Comparison of ENCODE assay signal across 17 mouse cellular contexts in genomic region chr15:72360049-72360448, GRCm38 (mm10).
A peak's percentile ranks its signal among the peaks of the same experiment; 100 is the strongest.
DNase-seq lines count a peak whose midpoint lies in the region; ATAC-seq and TF ChIP-seq lines count a peak whose summit lies in the region.
"Had no signal": no experiment of that assay in that cellular context is flagged by ENCODE, and none has a peak within 500 bp of the region (broad histone marks: within the 10 kb centered on the region; RNA-seq: fewer than 3 reads in every experiment).

No protein-coding gene starts in this region.

- peak overlapping the region; percentile 9; the same call in 1 of the 2 replicates for H3K27ac ChIP-seq in hindbrain, postnatal 0 days
- no peak overlapping the region for H3K27ac ChIP-seq in hindbrain, embryonic 14.5 days
- peak overlapping the region; percentile 94 for H3K27ac ChIP-seq in cerebellum, adult 2 months (ENCODE audit: insufficient read depth, low read length)
- peak overlapping the region; percentile 47; the same call in 1 of the 2 replicates for H3K27ac ChIP-seq in left cerebral cortex, adult 2 months
- H3K27ac ChIP-seq in kidney, embryonic 16.5 days (ENCODE audit: low read length): no peak overlapping the region
- H3K27ac ChIP-seq: embryonic facial prominence, embryonic 10.5 days; intestine, embryonic 15.5 days; liver, embryonic 14.5 days; neural tube, embryonic 13.5 days had no signal

- DNase-seq in hindbrain, postnatal 0 days (ENCODE audit: low spot score): peak; percentile 65
- no peak for DNase-seq in hindbrain, embryonic 14.5 days (ENCODE audit: low spot score)
- peak; percentile 95 for DNase-seq in brain, adult 2 months (ENCODE audit: low read depth, low spot score)
- peak; percentile 74 to 90 for DNase-seq in cerebellum, adult 2 months
- DNase-seq in left cerebral cortex, adult 2 months (ENCODE audit: extremely low spot score in 1 of 2, low spot score in 2 of 2): peak; percentile 14 to 16
- DNase-seq in kidney, adult 8-10 months: no peak
- DNase-seq in heart, adult 11 months: no peak
- DNase-seq: B cell, adult 2 months; heart, postnatal 14 days; kidney, postnatal 14 days; lung, postnatal 36 days; thymus, adult 18-20 months had no signal

- intact Hi-C loops in left cerebral cortex, adult 2 months (cut with DNase I): no loop called here

- H3K36me3 ChIP-seq in hindbrain, postnatal 0 days (ENCODE audit: insufficient read depth, low read length): no peaks in the 10 kb centered on the region
- H3K36me3 ChIP-seq in hindbrain, embryonic 14.5 days (replicated peaks; ENCODE audit: control insufficient read depth, insufficient read depth): no peaks in the 10 kb centered on the region
- H3K36me3 ChIP-seq in kidney, embryonic 16.5 days (ENCODE audit: insufficient read depth, low read length): no peaks in the 10 kb centered on the region
- H3K36me3 ChIP-seq: embryonic facial prominence, embryonic 10.5 days; intestine, embryonic 15.5 days; neural tube, embryonic 13.5 days had no signal

- no peak for TF ChIP-seq CTCF in hindbrain, postnatal 0 days (IDR thresholded peaks at IDR 0.05; ENCODE audit: low read depth)
- no peak for TF ChIP-seq CTCF in cerebellum, adult 2 months (IDR thresholded peaks at IDR 0.05; ENCODE audit: borderline replicate concordance, insufficient read depth, low read depth, low read length)
- no peak for TF ChIP-seq CTCF in left cerebral cortex, adult 2 months (IDR thresholded peaks at IDR 0.05)

- H3K4me2 ChIP-seq in hindbrain, postnatal 0 days (ENCODE audit: low read depth, low read length): no peak overlapping the region
- H3K4me2 ChIP-seq in hindbrain, embryonic 14.5 days (replicated peaks): no peak overlapping the region
- no peak overlapping the region for H3K4me2 ChIP-seq in kidney, embryonic 16.5 days (replicated peaks; ENCODE audit: low read depth, low read length)
- H3K4me2 ChIP-seq: intestine, embryonic 15.5 days; neural tube, embryonic 13.5 days had no signal

- no peak overlapping the region for H3K4me3 ChIP-seq in hindbrain, postnatal 0 days (ENCODE audit: low read length)
- no peak overlapping the region for H3K4me3 ChIP-seq in hindbrain, embryonic 14.5 days (replicated peaks; ENCODE audit: low read length)
- H3K4me3 ChIP-seq in cerebellum, adult 2 months (replicated peaks; ENCODE audit: insufficient read depth, low read depth, low read length): no peak overlapping the region
- H3K4me3 ChIP-seq in left cerebral cortex, adult 2 months: no peak overlapping the region
- no peak overlapping the region for H3K4me3 ChIP-seq in kidney, embryonic 16.5 days (ENCODE audit: low read length)
- H3K4me3 ChIP-seq: embryonic facial prominence, embryonic 10.5 days; intestine, embryonic 15.5 days; neural tube, embryonic 13.5 days had no signal

- no peak for TF ChIP-seq POLR2A in cerebellum, adult 2 months (IDR thresholded peaks at IDR 0.05; ENCODE audit: borderline replicate concordance, insufficient read depth, low read length)

- H3K9me3 ChIP-seq in hindbrain, postnatal 0 days (ENCODE audit: low read length): no peaks in the 10 kb centered on the region
- no peaks in the 10 kb centered on the region for H3K9me3 ChIP-seq in hindbrain, embryonic 14.5 days (ENCODE audit: control insufficient read depth, low read length)
- no peaks in the 10 kb centered on the region for H3K9me3 ChIP-seq in kidney, embryonic 16.5 days (ENCODE audit: low read length)
- H3K9me3 ChIP-seq: embryonic facial prominence, embryonic 10.5 days; intestine, embryonic 15.5 days; neural tube, embryonic 13.5 days had no signal

- H3K9ac ChIP-seq in hindbrain, postnatal 0 days (replicated peaks; ENCODE audit: low read length): no peak overlapping the region
- no peak overlapping the region for H3K9ac ChIP-seq in hindbrain, embryonic 14.5 days
- no peak overlapping the region for H3K9ac ChIP-seq in kidney, embryonic 16.5 days (replicated peaks; ENCODE audit: low read length)
- H3K9ac ChIP-seq: intestine, embryonic 15.5 days; liver, embryonic 14.5 days; neural tube, embryonic 13.5 days had no signal

- H3K27me3 ChIP-seq in hindbrain, postnatal 0 days (ENCODE audit: insufficient read depth, low read length): no peaks in the 10 kb centered on the region
- no peaks in the 10 kb centered on the region for H3K27me3 ChIP-seq in hindbrain, embryonic 14.5 days (ENCODE audit: control insufficient read depth, insufficient read depth, low read length)
- H3K27me3 ChIP-seq in cerebellum, adult 2 months (ENCODE audit: control insufficient read depth, insufficient read depth, low read length): no peaks in the 10 kb centered on the region
- H3K27me3 ChIP-seq in kidney, embryonic 16.5 days (ENCODE audit: insufficient read depth, low read length): no peaks in the 10 kb centered on the region
- H3K27me3 ChIP-seq: intestine, embryonic 15.5 days; neural tube, embryonic 13.5 days had no signal

- no peaks in the 10 kb centered on the region for H3K4me1 ChIP-seq in hindbrain, postnatal 0 days (ENCODE audit: insufficient read depth, low read length)
- no peaks in the 10 kb centered on the region for H3K4me1 ChIP-seq in hindbrain, embryonic 14.5 days (replicated peaks; ENCODE audit: control insufficient read depth, insufficient read depth, low read length)
- peaks cover 11% of the 10 kb centered on the region for H3K4me1 ChIP-seq in cerebellum, adult 2 months (ENCODE audit: control insufficient read depth, insufficient read depth, low read length)
- no peaks in the 10 kb centered on the region for H3K4me1 ChIP-seq in kidney, embryonic 16.5 days (ENCODE audit: insufficient read depth, low read length)
- H3K4me1 ChIP-seq: embryonic facial prominence, embryonic 10.5 days; intestine, embryonic 15.5 days; neural tube, embryonic 13.5 days had no signal

- WGBS in hindbrain, postnatal 0 days: 88% methylated on average over 3 of the region's 3 CpGs
- 85% methylated on average over 3 of the region's 3 CpGs for whole genome bisulfite sequencing in hindbrain, embryonic 14.5 days
- WGBS in cerebellum, adult 2 months: 17% methylated on average over 3 of the region's 3 CpGs
- WGBS in kidney, embryonic 16.5 days: 93% methylated on average over 3 of the region's 3 CpGs

- peak; percentile 61 for ATAC-seq in hindbrain, postnatal 0 days
- no peak for ATAC-seq in hindbrain, embryonic 14.5 days (ENCODE audit: low FRiP score)
- ATAC-seq in kidney, embryonic 16.5 days (ENCODE audit: low FRiP score, low TSS enrichment): no peak
- ATAC-seq: intestine, embryonic 15.5 days had no signal

Comparison
In these comparisons a context has a peak if more than half of its experiments do, and no peak if none do; other contexts are left out.
1. DNase-seq: peak in hindbrain, postnatal 0 days (single experiment), brain, adult 2 months (single experiment), cerebellum, adult 2 months (2 of 2) and left cerebral cortex, adult 2 months (2 of 2); none in hindbrain, embryonic 14.5 days (single experiment), kidney, adult 8-10 months (0 of 2) and heart, adult 11 months (single experiment).
2. H3K27ac ChIP-seq: peak in hindbrain, postnatal 0 days (single experiment), cerebellum, adult 2 months (single experiment) and left cerebral cortex, adult 2 months (single experiment); none in hindbrain, embryonic 14.5 days (single experiment) and kidney, embryonic 16.5 days (single experiment).